16 mouse cellular contexts compared by ENCODE assay signal in the genomic region with DNA sequence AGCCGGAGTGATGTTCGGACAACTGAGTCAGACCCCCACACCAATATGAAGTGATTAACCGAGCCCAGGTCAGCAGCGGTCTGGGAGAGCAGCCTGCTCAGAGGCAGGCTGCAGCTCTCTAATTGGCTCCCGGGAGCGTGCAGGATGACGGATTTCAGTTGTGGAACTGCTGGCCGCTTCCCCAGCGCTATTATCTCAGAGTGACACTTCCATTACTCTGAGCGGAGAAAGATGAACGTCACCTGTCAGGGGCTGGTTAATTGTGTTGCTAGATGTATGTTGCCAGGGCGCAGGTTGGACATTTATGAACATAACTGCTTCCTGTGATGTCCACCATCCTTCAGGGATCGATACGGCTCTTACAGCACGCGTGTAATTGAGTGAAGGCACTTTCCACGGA.
DNase-seq lines count a peak whose midpoint lies in the region; ATAC-seq and TF ChIP-seq lines count a peak whose summit lies in the region.
"Had no signal": no experiment of that assay in that cellular context is flagged by ENCODE, and none has a peak within 500 bp of the region (broad histone marks: within the 10 kb centered on the region; RNA-seq: fewer than 3 reads in every experiment).

No protein-coding gene starts in this region.

- DNase-seq in forebrain, embryonic 10.5 days (ENCODE audit: extremely low spot score, low spot score), result no peak
- no peak for DNase-seq in midbrain, embryonic 11.5 days (ENCODE audit: low spot score, missing footprints)
- DNase-seq in hindbrain, postnatal 0 days (ENCODE audit: low spot score), result peak; percentile 50
- DNase-seq in retina, embryonic 14.5 days (ENCODE audit: low spot score), result peak; percentile 46
- no peak for DNase-seq in adrenal gland, adult (ENCODE audit: inconsistent age in 2 of 2, low spot score in 1 of 2)
- DNase-seq in urinary bladder, postnatal 10 days (ENCODE audit: low spot score), result no peak
- DNase-seq: adrenal gland, postnatal 25 days; cerebellum, postnatal 10 days; right cerebral cortex, adult 18-20 months had no signal

- H3K36me3 ChIP-seq in forebrain, embryonic 13.5 days (ENCODE audit: poor library complexity, severe bottlenecking), result no peaks in the 10 kb centered on the region
- H3K36me3 ChIP-seq in forebrain, embryonic 10.5 days (replicated peaks), result no peaks in the 10 kb centered on the region
- no peaks in the 10 kb centered on the region for H3K36me3 ChIP-seq in midbrain, embryonic 13.5 days
- H3K36me3 ChIP-seq in midbrain, embryonic 11.5 days (ENCODE audit: control insufficient read depth, insufficient read depth, low read length), result no peaks in the 10 kb centered on the region
- no peaks in the 10 kb centered on the region for H3K36me3 ChIP-seq in hindbrain, postnatal 0 days (ENCODE audit: insufficient read depth, low read length)
- H3K36me3 ChIP-seq: embryonic facial prominence, embryonic 10.5 days; heart, embryonic 13.5 days; limb, embryonic 12.5 days had no signal

- H3K27me3 ChIP-seq in forebrain, embryonic 13.5 days, result no peaks in the 10 kb centered on the region
- H3K27me3 ChIP-seq in forebrain, embryonic 10.5 days (ENCODE audit: poor library complexity, severe bottlenecking), result no peaks in the 10 kb centered on the region; the same call in 1 of the 2 replicates
- H3K27me3 ChIP-seq in midbrain, embryonic 13.5 days, result no peaks in the 10 kb centered on the region
- H3K27me3 ChIP-seq in midbrain, embryonic 11.5 days (ENCODE audit: control insufficient read depth, insufficient read depth, low read length), result no peaks in the 10 kb centered on the region
- no peaks in the 10 kb centered on the region for H3K27me3 ChIP-seq in hindbrain, postnatal 0 days (ENCODE audit: insufficient read depth, low read length)
- H3K27me3 ChIP-seq: CH12.LX; heart, embryonic 13.5 days; limb, embryonic 12.5 days had no signal

- H3K27ac ChIP-seq in forebrain, embryonic 13.5 days, result no peak overlapping the region
- no peak overlapping the region for H3K27ac ChIP-seq in forebrain, embryonic 10.5 days
- peak overlapping the region; percentile 12; the same call in 1 of the 2 replicates for H3K27ac ChIP-seq in midbrain, embryonic 13.5 days
- H3K27ac ChIP-seq in midbrain, embryonic 11.5 days (ENCODE audit: low read depth, low read length), result no peak overlapping the region
- H3K27ac ChIP-seq in hindbrain, postnatal 0 days, result 0 out of 2 replicates have a peak overlapping the region, but pooled peaks have one; percentile 11
- H3K27ac ChIP-seq: embryonic facial prominence, embryonic 10.5 days; heart, embryonic 13.5 days; limb, embryonic 12.5 days had no signal

- H3K4me2 ChIP-seq in forebrain, embryonic 13.5 days, result no peak overlapping the region
- H3K4me2 ChIP-seq in midbrain, embryonic 13.5 days (replicated peaks), result 0 out of 2 replicates have a peak overlapping the region, but pooled peaks have one; percentile 9
- H3K4me2 ChIP-seq in midbrain, embryonic 11.5 days, result no peak overlapping the region
- H3K4me2 ChIP-seq in hindbrain, postnatal 0 days (ENCODE audit: low read depth, low read length), result peak overlapping the region; percentile 42
- H3K4me2 ChIP-seq: heart, embryonic 13.5 days; limb, embryonic 12.5 days had no signal

- TF ChIP-seq CTCF in hindbrain, postnatal 0 days (IDR thresholded peaks at IDR 0.05; ENCODE audit: low read depth), result no peak

- no peak overlapping the region for H3K4me3 ChIP-seq in forebrain, embryonic 13.5 days
- H3K4me3 ChIP-seq in forebrain, embryonic 10.5 days, result no peak overlapping the region
- H3K4me3 ChIP-seq in midbrain, embryonic 13.5 days (replicated peaks), result no peak overlapping the region
- no peak overlapping the region for H3K4me3 ChIP-seq in midbrain, embryonic 11.5 days (ENCODE audit: low read depth, low read length)
- H3K4me3 ChIP-seq in hindbrain, postnatal 0 days (ENCODE audit: low read length), result peak overlapping the region; percentile 10; the same call in 1 of the 2 replicates
- H3K4me3 ChIP-seq: embryonic facial prominence, embryonic 10.5 days; erythroblast, embryonic 14.5 days; heart, embryonic 13.5 days; limb, embryonic 12.5 days had no signal

- H3K9ac ChIP-seq in forebrain, embryonic 13.5 days, result no peak overlapping the region
- no peak overlapping the region for H3K9ac ChIP-seq in midbrain, embryonic 13.5 days (replicated peaks)
- H3K9ac ChIP-seq in midbrain, embryonic 11.5 days (ENCODE audit: low read length), result no peak overlapping the region
- no peak overlapping the region for H3K9ac ChIP-seq in hindbrain, postnatal 0 days (replicated peaks; ENCODE audit: low read length)
- H3K9ac ChIP-seq: heart, embryonic 13.5 days; limb, embryonic 12.5 days had no signal

- 82% methylated on average over 17 of the region's 17 CpGs for WGBS in forebrain, embryonic 13.5 days
- WGBS in forebrain, embryonic 10.5 days, result 94% methylated on average over 17 of the region's 17 CpGs
- 79% methylated on average over 17 of the region's 17 CpGs for WGBS in midbrain, embryonic 13.5 days
- WGBS in midbrain, embryonic 11.5 days, result 88% methylated on average over 17 of the region's 17 CpGs
- 67% methylated on average over 17 of the region's 17 CpGs for WGBS in hindbrain, postnatal 0 days

- ATAC-seq in forebrain, embryonic 13.5 days, result peak; percentile 30; the same call in 1 of the 2 replicates
- ATAC-seq in midbrain, embryonic 13.5 days, result peak; percentile 63; the same call in 1 of the 2 replicates
- ATAC-seq in midbrain, embryonic 11.5 days (ENCODE audit: low FRiP score), result no peak
- ATAC-seq in hindbrain, postnatal 0 days, result 0 out of 2 replicates have a peak, but pooled peaks have one; percentile 24

- no peaks in the 10 kb centered on the region for H3K9me3 ChIP-seq in forebrain, embryonic 13.5 days (replicated peaks)
- H3K9me3 ChIP-seq in forebrain, embryonic 10.5 days, result 0 out of 2 replicates have a peak, but pooled peaks cover 5% of the 10 kb centered on the region
- no peaks in the 10 kb centered on the region for H3K9me3 ChIP-seq in midbrain, embryonic 13.5 days
- H3K9me3 ChIP-seq in midbrain, embryonic 11.5 days (ENCODE audit: control insufficient read depth, low read length), result no peaks in the 10 kb centered on the region
- no peaks in the 10 kb centered on the region for H3K9me3 ChIP-seq in hindbrain, postnatal 0 days (ENCODE audit: low read length)
- H3K9me3 ChIP-seq: embryonic facial prominence, embryonic 10.5 days; heart, embryonic 13.5 days; limb, embryonic 12.5 days had no signal

- H3K4me1 ChIP-seq in forebrain, embryonic 13.5 days, result peaks cover 3% of the 10 kb centered on the region; the same call in 1 of the 2 replicates
- H3K4me1 ChIP-seq in forebrain, embryonic 10.5 days, result peaks cover 7% of the 10 kb centered on the region
- peaks cover 2% of the 10 kb centered on the region; the same call in 1 of the 2 replicates for H3K4me1 ChIP-seq in midbrain, embryonic 13.5 days (replicated peaks)
- H3K4me1 ChIP-seq in midbrain, embryonic 11.5 days (ENCODE audit: control insufficient read depth, insufficient read depth, low read length), result peaks cover 2% of the 10 kb centered on the region; the same call in 1 of the 2 replicates
- no peaks in the 10 kb centered on the region for H3K4me1 ChIP-seq in hindbrain, postnatal 0 days (ENCODE audit: insufficient read depth, low read length)
- H3K4me1 ChIP-seq: embryonic facial prominence, embryonic 10.5 days; heart, embryonic 13.5 days had no signal

Comparison
In these comparisons a context has a peak if more than half of its experiments do, and no peak if none do; other contexts are left out.
1. H3K27ac ChIP-seq: peak in midbrain, embryonic 13.5 days (single experiment) and hindbrain, postnatal 0 days (single experiment); none in forebrain, embryonic 13.5 days (single experiment), forebrain, embryonic 10.5 days (single experiment) and midbrain, embryonic 11.5 days (single experiment).
2. H3K4me2 ChIP-seq: peak in midbrain, embryonic 13.5 days (single experiment) and hindbrain, postnatal 0 days (single experiment); none in forebrain, embryonic 13.5 days (single experiment) and midbrain, embryonic 11.5 days (single experiment).
3. DNase-seq: peak in hindbrain, postnatal 0 days (single experiment) and retina, embryonic 14.5 days (single experiment); none in forebrain, embryonic 10.5 days (single experiment), midbrain, embryonic 11.5 days (single experiment), adrenal gland, adult (0 of 2) and urinary bladder, postnatal 10 days (single experiment).